Mouse (Mus musculus): Measurements from ENCODE around the gene Ripor2.

DNA sequence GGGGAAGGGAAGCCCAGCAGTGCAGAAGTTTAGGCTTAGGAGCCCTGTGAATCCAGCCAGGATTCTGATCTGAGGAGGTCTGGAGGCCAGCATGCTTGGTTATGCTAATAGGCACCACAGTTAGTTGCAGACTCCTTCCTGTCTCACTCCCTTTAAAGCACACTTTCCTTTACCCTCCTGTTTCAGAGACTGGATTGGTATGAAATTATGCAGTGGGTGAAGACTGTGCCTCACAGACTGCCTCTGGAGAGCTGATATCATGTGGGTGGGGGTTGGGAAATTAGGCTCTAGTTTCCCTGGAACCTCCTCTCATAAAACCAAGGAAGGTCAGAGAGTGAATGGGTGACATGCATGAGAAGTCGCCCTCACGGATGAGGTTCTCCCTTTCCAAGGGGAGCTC is 88.7 kb downstream of the Ripor2 start:
- TF ChIP-seq CTCF (IDR thresholded peaks at IDR 0.05; ENCODE audit: borderline replicate concordance, control insufficient read depth, extremely low read depth, insufficient read depth, low read length, poor library complexity) = no peak
- TF ChIP-seq POLR2A (IDR thresholded peaks at IDR 0.05; ENCODE audit: control insufficient read depth, extremely low read depth, insufficient read depth, low read length, poor library complexity) = no peak
